Mouse (Mus musculus) embryonic facial prominence, embryonic 11.5 days (tissue): Measurements from ENCODE around the gene Tnrc6c. TPM values are rescaled to one million over a fixed set of nuclear protein-coding genes. Genes with fewer than 3 reads are reported as not detected.

ENCODE experiments used
- polyA plus RNA-seq: library from polyadenylated mRNA; unstranded; fragments of >200 nt; fragmentation: Nextera tagmentation; extraction: Ambion mirVana; gene quantifications from 2 replicates; pipeline ENCODE4 v1.2.1, GENCODE M21; 2014

The Tnrc6c gene
- polyA plus RNA-seq, 1 experiment from 2014 or later, result 16.7 TPM

Other genes starting within 250 kb of the Tnrc6c start
- gene Gm11733, start 169.9 kb upstream of the Tnrc6c start, polyA plus RNA-seq, result 0.17 and 0.18 TPM in 2 replicates
- 0.39 and 0.70 TPM in 2 replicates for gene Tmc8, start 127.8 kb downstream of the Tnrc6c start, polyA plus RNA-seq
- gene Tmc6, start 127.9 kb downstream of the Tnrc6c start, polyA plus RNA-seq, result 9.9 and 10.7 TPM in 2 replicates
- 0.27 and 0.67 TPM in 2 replicates for gene 6030468B19Rik, start 143.4 kb downstream of the Tnrc6c start, polyA plus RNA-seq
- gene Gm20708, start 155.4 kb downstream of the Tnrc6c start, polyA plus RNA-seq, result 0.17 TPM in 1 of 2 replicates, not detected in the other
- 30.4 and 32.9 TPM in 2 replicates for gene Syngr2, start 155.4 kb downstream of the Tnrc6c start, polyA plus RNA-seq
- 3.3 and 4.3 TPM in 2 replicates for gene Afmid, start 171.6 kb downstream of the Tnrc6c start, polyA plus RNA-seq
- gene Tk1, start 171.8 kb downstream of the Tnrc6c start, polyA plus RNA-seq, result 127 and 132 TPM in 2 replicates
- 416 and 441 TPM in 2 replicates for gene Birc5, start 195.0 kb downstream of the Tnrc6c start, polyA plus RNA-seq
- not detected in 2 replicates for gene Tmem235, start 206.5 kb downstream of the Tnrc6c start, polyA plus RNA-seq
- 1.9 and 2.1 TPM in 2 replicates for gene Tha1, start 219.2 kb downstream of the Tnrc6c start, polyA plus RNA-seq